Mouse (Mus musculus): Measurements from ENCODE around the gene Tagap1.
"Not testable (repeated sequence)": the region's sequence is repeated elsewhere in the genome, so short reads cannot be mapped to it uniquely, and the experiment has no call there.

Tagap1 gene

DNA sequence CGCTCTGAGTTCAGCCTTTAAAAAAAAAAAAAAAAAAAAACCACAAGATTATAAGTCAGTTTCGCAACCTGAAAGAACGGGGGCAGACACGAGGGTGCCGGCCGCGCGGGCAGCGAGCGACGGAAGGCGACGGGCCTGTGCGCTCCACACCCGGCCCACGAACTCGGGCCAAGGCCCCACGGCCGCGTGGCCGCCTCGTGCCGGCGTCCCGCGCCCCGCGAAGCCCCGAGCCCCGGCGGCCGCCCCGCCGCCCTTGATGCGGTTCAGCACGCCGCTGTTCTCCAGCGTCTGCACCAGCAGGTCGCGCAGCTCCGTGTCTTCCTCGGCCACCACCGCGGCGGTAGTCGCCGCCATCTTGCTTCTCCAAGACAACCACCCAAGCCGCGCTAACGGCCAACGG lies at the start of gene Tagap1:
Gene Tagap1 (minus strand): TSS at position 381 of the 400 bp plus-strand sequence.
- DNase-seq (ENCODE audit: low spot score): not testable (repeated sequence)

DNA sequence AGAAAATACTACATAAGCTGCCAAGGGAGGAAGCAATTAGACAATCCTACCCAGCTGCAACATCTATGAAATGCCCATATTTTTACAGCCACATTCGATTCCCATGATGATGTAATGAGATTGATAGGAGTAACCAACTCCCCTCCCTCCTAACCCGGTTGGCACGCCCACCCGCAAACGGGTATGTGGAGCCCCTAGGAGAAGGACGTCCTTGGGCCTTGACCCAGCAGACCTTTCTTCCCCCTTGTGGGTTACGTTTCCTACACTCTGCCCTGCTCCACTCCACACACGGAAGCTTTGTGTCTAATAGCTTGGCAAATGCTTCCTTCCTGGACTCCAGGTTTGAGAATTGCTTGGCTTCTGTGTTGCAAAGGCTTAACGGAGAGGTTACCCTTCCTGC lies 48.9 kb upstream of the Tagap1 start:
- DNase-seq (ENCODE audit: low spot score): not testable (repeated sequence)

DNA sequence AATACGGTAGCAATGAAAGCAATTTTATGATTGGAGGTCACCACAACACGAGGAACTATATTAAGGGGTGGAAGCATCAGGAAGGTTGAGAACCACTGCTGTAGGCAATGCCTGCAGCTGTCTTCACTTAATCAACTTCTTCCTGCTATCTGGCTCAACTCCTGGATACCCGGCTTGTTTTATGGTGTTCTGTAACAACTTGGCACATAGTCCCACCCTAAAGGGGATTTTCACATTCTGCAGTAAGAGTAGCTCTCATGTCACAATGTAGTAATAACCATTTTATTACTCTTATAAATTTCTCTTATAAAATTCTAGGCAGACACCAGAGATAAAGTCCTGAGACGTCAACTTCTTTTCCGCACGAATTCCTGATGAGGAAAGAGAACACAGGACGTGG lies 48.5 kb upstream of the Tagap1 start:
- not testable (repeated sequence) for DNase-seq (ENCODE audit: low spot score)

DNA sequence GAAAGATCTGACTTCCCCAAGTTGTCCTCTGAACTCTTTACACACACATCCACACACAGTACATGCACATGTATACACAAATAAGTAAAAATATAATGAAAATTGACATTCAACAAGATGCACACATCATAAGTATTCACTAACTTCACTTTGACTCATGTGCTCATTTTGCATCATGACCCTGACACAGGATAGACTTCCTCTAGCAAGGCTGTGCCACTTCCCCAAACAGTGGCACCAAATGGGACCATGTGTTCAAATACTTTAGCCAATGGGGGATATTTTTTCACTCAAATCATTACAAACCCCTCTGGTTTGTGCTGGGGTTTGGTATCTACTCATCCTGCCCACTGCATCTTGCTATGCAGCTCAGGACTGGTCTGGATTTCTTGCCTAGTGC lies 47.9 kb upstream of the Tagap1 start:
- DNase-seq (ENCODE audit: low spot score): not testable (repeated sequence)

DNA sequence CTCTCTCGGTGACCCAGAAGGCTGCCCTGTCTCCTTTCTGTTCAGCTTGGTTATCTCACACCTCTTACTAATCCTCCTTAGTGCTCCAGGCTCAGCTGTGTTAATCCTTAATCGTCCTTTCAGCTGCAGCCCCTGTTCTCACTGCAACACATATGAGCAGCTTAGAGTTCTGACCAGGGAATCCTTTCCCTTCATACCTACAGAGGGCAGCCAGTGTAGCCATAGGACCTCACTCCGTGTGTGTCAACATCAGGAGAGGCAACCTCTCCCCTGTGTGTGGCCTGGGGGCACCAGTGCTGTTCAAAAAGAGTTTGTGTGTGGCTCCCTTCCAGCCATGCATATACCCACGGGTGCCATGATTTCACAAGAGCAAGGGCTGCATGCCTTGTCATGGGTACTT lies 44.7 kb upstream of the Tagap1 start:
- DNase-seq (ENCODE audit: low spot score): not testable (repeated sequence)

- DNase-seq (ENCODE audit: low spot score): not testable (repeated sequence)
Measured at GRCm38 (mm10) chr17:7003392-7003791, 42.4 kb upstream of the Tagap1 start.

- not testable (repeated sequence) for DNase-seq (ENCODE audit: low spot score)
Measured at GRCm38 (mm10) chr17:7001790-7002585, 41.0 kb upstream of the Tagap1 start.

- DNase-seq (ENCODE audit: low spot score): not testable (repeated sequence)
Measured at GRCm38 (mm10) chr17:6997778-6998490, 37.0 kb upstream of the Tagap1 start.

DNA sequence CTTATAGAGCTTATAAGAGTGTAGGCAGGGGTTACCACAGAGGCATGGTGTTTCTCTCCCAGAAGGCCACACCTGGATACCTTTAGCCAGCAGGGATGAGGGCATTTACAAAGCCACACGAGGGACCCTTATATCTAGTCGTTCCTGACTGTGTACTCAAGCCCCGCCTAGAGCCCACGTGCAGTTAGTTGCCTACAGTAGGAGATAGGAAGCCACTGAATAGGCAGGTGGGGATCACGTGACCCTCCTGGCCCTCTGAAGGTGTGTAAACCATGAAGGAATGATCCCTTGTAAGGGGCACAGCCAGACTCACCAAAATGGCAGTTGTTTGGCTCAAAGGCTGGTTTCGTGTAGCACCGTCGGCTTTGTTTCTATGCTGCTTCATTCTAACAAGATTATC lies 35.9 kb upstream of the Tagap1 start:
- DNase-seq (ENCODE audit: low spot score): not testable (repeated sequence)

GRCm38 (mm10) chr17:6995504-6995903 lies 34.5 kb upstream of the Tagap1 start:
- DNase-seq (ENCODE audit: low spot score): not testable (repeated sequence)

- not testable (repeated sequence) for DNase-seq (ENCODE audit: low spot score)
Measured at GRCm38 (mm10) chr17:6986118-6986517, 25.2 kb upstream of the Tagap1 start.

- not testable (repeated sequence) for DNase-seq (ENCODE audit: low spot score)
Measured at GRCm38 (mm10) chr17:6980144-6980543, 19.2 kb upstream of the Tagap1 start.

- DNase-seq (ENCODE audit: low spot score): not testable (repeated sequence)
Measured at GRCm38 (mm10) chr17:6979380-6979779, 18.4 kb upstream of the Tagap1 start.

- DNase-seq (ENCODE audit: low spot score): not testable (repeated sequence)
Measured at GRCm38 (mm10) chr17:6978287-6979248, 17.6 kb upstream of the Tagap1 start, which contains the start of gene Gm49721. TSS of gene Gm49721 (plus strand) at chr17:6978904.

- DNase-seq (ENCODE audit: low spot score): not testable (repeated sequence)
Measured at GRCm38 (mm10) chr17:6974985-6975384, 14.0 kb upstream of the Tagap1 start.

- not testable (repeated sequence) for DNase-seq (ENCODE audit: low spot score)
Measured at GRCm38 (mm10) chr17:6972836-6973396, 12.0 kb upstream of the Tagap1 start.

GRCm38 (mm10) chr17:6971238-6971637 lies 10.3 kb upstream of the Tagap1 start:
- not testable (repeated sequence) for DNase-seq (ENCODE audit: low spot score)

GRCm38 (mm10) chr17:6970334-6970733 lies 9.4 kb upstream of the Tagap1 start, which contains the start of gene Rnaset2b:
TSS of gene Rnaset2b (plus strand) at chr17:6970634.
- DNase-seq (ENCODE audit: low spot score): not testable (repeated sequence)

- not testable (repeated sequence) for DNase-seq (ENCODE audit: low spot score)
Measured at GRCm38 (mm10) chr17:6967673-6968072, 6.7 kb upstream of the Tagap1 start.

GRCm38 (mm10) chr17:6965364-6965763 lies 4.4 kb upstream of the Tagap1 start:
- DNase-seq (ENCODE audit: low spot score): not testable (repeated sequence)

DNA sequence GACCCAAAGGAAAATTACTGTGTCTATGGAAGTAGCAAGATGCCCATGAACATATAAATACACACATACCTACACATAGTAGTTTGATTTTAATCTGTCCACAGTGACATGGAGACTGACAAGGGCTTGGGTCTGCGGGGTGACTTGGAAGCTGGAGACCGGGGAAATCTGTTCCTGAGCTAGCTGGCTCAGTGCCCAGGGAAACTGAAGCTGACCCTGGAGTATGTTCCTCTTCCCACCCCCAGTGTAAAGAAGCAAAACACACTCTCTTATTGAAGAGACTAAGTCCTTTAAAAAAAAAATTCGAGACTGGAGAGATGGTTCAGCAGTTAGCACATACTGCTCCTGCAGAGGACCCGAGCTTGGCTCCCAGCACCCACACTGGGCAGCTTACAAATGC lies 2.0 kb upstream of the Tagap1 start:
- not testable (repeated sequence) for DNase-seq (ENCODE audit: low spot score)

All from urinary bladder, postnatal 10 days (tissue).